Mouse (Mus musculus): ENCODE measurements around the gene Gdap1l1. TPM values are rescaled to one million over a fixed set of nuclear protein-coding genes. Genes with fewer than 3 reads are reported as not detected.

Gdap1l1 gene
- polyA plus RNA-seq, 1 experiment from 2014 or later, result 0.64 TPM

DNA sequence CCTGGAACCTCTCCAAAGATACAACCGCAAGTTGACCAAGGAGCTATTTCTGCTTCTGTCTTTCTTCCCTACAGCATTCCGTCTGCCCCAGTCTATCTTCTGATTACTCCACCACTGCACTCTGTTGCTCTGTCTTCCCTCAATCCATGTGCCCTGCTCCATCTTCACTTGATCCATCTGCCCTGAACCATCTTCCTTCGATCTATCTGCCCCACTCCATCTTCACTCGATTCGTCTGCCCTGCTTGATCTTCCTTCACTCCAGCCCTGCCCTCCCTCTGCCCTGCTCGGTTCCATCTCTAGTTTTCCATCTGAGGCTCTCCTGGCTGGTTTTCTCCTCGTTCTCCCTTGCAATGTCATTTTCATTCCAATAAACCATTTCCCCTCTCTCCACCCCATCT is 64.9 kb downstream of the Gdap1l1 start:
- DNase-seq (ENCODE audit: low spot score) (no peak), ATAC-seq (replicated peaks; ENCODE audit: low FRiP score, low read depth) (no peak)
- Histone ChIP-seq H3K27ac (no peak overlapping the region), H3K36me3 (ENCODE audit: insufficient read depth, low read length) (no peaks in the 10 kb centered on the region), H3K4me3 (replicated peaks; ENCODE audit: low read depth, low read length) (no peak overlapping the region), H3K27me3 (ENCODE audit: insufficient read depth, low read length) (no peaks in the 10 kb centered on the region), H3K9me3 (replicated peaks; ENCODE audit: low read length) (no peaks in the 10 kb centered on the region), H3K9ac (ENCODE audit: low read depth, low read length) (no peak overlapping the region), H3K4me2 (ENCODE audit: low read length) (no peak overlapping the region), H3K4me1 (replicated peaks; ENCODE audit: insufficient read depth, low read length) (no peaks in the 10 kb centered on the region)
- TF ChIP-seq CTCF (IDR thresholded peaks at IDR 0.05; ENCODE audit: low read depth), result no peak
- WGBS, result 59% methylated on average over 7 of the region's 7 CpGs

Other genes starting within 250 kb of the Gdap1l1 start
- 0.61 and 1.1 TPM in 2 replicates for gene Tox2, start 235.4 kb upstream of the Gdap1l1 start, polyA plus RNA-seq (2015; fragmentation: Nextera tagmentation; extraction: Ambion mirVana)
- gene Jph2, start 40.5 kb upstream of the Gdap1l1 start, polyA plus RNA-seq (2015; fragmentation: Nextera tagmentation; extraction: Ambion mirVana), result 3.4 and 3.5 TPM in 2 replicates
- gene Oser1, start 13.8 kb upstream of the Gdap1l1 start, polyA plus RNA-seq (2015; fragmentation: Nextera tagmentation; extraction: Ambion mirVana), result 74.9 and 78.2 TPM in 2 replicates
- 10.3 and 10.4 TPM in 2 replicates for gene Fitm2, start 34.2 kb downstream of the Gdap1l1 start, polyA plus RNA-seq (2015; fragmentation: Nextera tagmentation; extraction: Ambion mirVana)
- 27.4 and 29.8 TPM in 2 replicates for gene R3hdml, start 53.8 kb downstream of the Gdap1l1 start, polyA plus RNA-seq (2015; fragmentation: Nextera tagmentation; extraction: Ambion mirVana)
- gene Hnf4a, start 68.3 kb downstream of the Gdap1l1 start, polyA plus RNA-seq (2015; fragmentation: Nextera tagmentation; extraction: Ambion mirVana), result 21.6 and 24.3 TPM in 2 replicates
- 18.1 and 19.7 TPM in 2 replicates for gene Ttpal, start 163.8 kb downstream of the Gdap1l1 start, polyA plus RNA-seq (2015; fragmentation: Nextera tagmentation; extraction: Ambion mirVana)
- 66.6 and 72.5 TPM in 2 replicates for gene Serinc3, start 206.7 kb downstream of the Gdap1l1 start, polyA plus RNA-seq (2015; fragmentation: Nextera tagmentation; extraction: Ambion mirVana)
- 179 and 198 TPM in 2 replicates for gene Pkig, start 219.9 kb downstream of the Gdap1l1 start, polyA plus RNA-seq (2015; fragmentation: Nextera tagmentation; extraction: Ambion mirVana)

Data from kidney, postnatal 0 days (tissue).